Mouse (Mus musculus) CD4-positive, CD25-positive, alpha-beta regulatory T cell, adult 2 months (primary cell): ENCODE measurements at regions not wholly inside any gene's neighbourhood (a gene's known extent, or its start where the extent isn't known, plus 50 kb on each side); places are given as distances from the start of the nearest gene placed in this dataset.
A peak's percentile ranks its signal among the peaks of the same experiment; 100 is the strongest.
"Not testable (repeated sequence)": the region's sequence is repeated elsewhere in the genome, so short reads cannot be mapped to it uniquely, and the experiment has no call there.

ENCODE experiments used
- DNase-seq: peaks from one replicate; pipeline ENCODE4 v3.0.0-alpha.2; 2012; ENCODE audit warnings: low read depth, low spot score

- not testable (repeated sequence) for DNase-seq
Observed at GRCm38 (mm10) chr2:17845447-17846092, 114.3 kb upstream of the Nebl start.

- no peak for DNase-seq
Observed at GRCm38 (mm10) chr2:17844662-17845446, 113.6 kb upstream of the Nebl start.

- no peak for DNase-seq
Observed at GRCm38 (mm10) chr2:17841963-17842362, 110.7 kb upstream of the Nebl start.

- DNase-seq, result no peak
Observed at GRCm38 (mm10) chr2:17841546-17841945, 110.3 kb upstream of the Nebl start.

- DNase-seq, result no peak
Observed at GRCm38 (mm10) chr2:17840941-17841498, 109.8 kb upstream of the Nebl start.

GRCm38 (mm10) chr2:17839649-17840048 is 108.4 kb upstream of the Nebl start:
- no peak for DNase-seq

- no peak for DNase-seq
Observed at GRCm38 (mm10) chr2:17838859-17839581, 107.8 kb upstream of the Nebl start.

- DNase-seq, result no peak
Observed at GRCm38 (mm10) chr2:17838381-17838680, 107.1 kb upstream of the Nebl start.

GRCm38 (mm10) chr2:17837541-17838380 is 106.5 kb upstream of the Nebl start:
- no peak for DNase-seq

- peak; percentile 5 for DNase-seq
Observed at GRCm38 (mm10) chr2:17832726-17833125, 101.5 kb upstream of the Nebl start.

GRCm38 (mm10) chr2:17830216-17830615 is 99.0 kb upstream of the Nebl start:
- no peak for DNase-seq

GRCm38 (mm10) chr2:17825271-17825670 is 94.0 kb upstream of the Nebl start:
- no peak for DNase-seq

GRCm38 (mm10) chr2:17824176-17824575 is 92.9 kb upstream of the Nebl start:
- DNase-seq, result no peak

GRCm38 (mm10) chr2:17822621-17823006 is 91.3 kb upstream of the Nebl start:
- DNase-seq, result no peak

GRCm38 (mm10) chr2:17821878-17822620 is 90.8 kb upstream of the Nebl start:
- no peak for DNase-seq

- no peak for DNase-seq
Observed at GRCm38 (mm10) chr2:17811943-17812670, 80.8 kb upstream of the Nebl start.
